Mouse (Mus musculus): Measurements from ENCODE around the gene Tcp10c. TPM values are rescaled to one million over a fixed set of nuclear protein-coding genes. Genes with fewer than 3 reads are reported as not detected.
"Not testable (repeated sequence)": the region's sequence is repeated elsewhere in the genome, so short reads cannot be mapped to it uniquely, and the experiment has no call there.

The Tcp10c gene
- polyA plus RNA-seq, 1 experiment from 2014 or later: not detected

DNA sequence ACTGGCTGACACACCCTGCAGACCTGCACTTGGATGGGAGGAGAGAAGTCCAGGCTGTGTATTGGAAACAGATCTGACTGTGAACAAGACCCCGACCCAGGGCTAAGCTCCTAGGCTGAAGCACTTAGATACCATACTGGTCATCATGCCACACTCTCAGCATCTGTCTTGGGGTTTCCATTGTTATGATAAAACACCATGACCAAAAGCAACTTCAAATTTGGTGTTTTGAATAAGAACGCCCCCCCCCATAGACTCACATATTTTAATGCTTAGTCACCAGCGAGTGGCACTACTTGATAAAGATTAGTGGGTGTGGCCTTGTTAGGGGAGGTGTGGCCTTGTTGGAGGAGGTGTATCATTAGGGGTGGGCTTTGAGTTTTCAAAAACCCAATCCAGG lies 51.7 kb downstream of the Tcp10c start:
- 78% methylated on average over 3 of the region's 3 CpGs for WGBS
- H3K27ac ChIP-seq (ENCODE audit: low read depth, low read length); H3K9me3 ChIP-seq (replicated peaks; ENCODE audit: control insufficient read depth, low read length); H3K4me3 ChIP-seq (ENCODE audit: low read depth, low read length); H3K9ac ChIP-seq (ENCODE audit: low read length); H3K4me2 ChIP-seq (ENCODE audit: low read length); H3K27me3 ChIP-seq (replicated peaks; ENCODE audit: control insufficient read depth, insufficient read depth, low read length); H3K36me3 ChIP-seq (ENCODE audit: control insufficient read depth, insufficient read depth, low read length); H3K4me1 ChIP-seq (ENCODE audit: control insufficient read depth, insufficient read depth, low read length); DNase-seq (ENCODE audit: low spot score); ATAC-seq: not testable (repeated sequence)

DNA sequence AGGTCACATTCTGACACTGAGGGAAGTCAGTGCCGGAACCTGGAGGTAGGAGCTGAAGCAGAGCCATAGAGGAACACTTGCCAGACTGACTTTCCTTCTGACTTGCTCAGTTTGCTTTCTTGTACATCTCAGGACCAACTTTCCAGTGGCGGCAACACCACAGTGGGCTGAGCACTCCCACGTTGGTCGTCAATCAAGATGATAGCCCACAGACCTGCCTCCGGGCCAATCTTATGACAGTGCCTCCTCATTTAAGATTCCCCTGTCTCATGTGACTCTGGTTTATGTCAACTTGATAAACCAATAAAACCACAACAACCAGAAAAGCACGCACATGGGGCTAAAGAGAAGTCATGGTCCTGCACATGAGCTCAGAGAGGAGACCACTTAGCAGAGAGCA lies 52.3 kb downstream of the Tcp10c start:
- ATAC-seq; H3K9me3 ChIP-seq (replicated peaks; ENCODE audit: control insufficient read depth, low read length); H3K4me1 ChIP-seq (ENCODE audit: control insufficient read depth, insufficient read depth, low read length); H3K4me3 ChIP-seq (ENCODE audit: low read depth, low read length); H3K4me2 ChIP-seq (ENCODE audit: low read length); DNase-seq (ENCODE audit: low spot score); H3K27me3 ChIP-seq (replicated peaks; ENCODE audit: control insufficient read depth, insufficient read depth, low read length); H3K9ac ChIP-seq (ENCODE audit: low read length); H3K36me3 ChIP-seq (ENCODE audit: control insufficient read depth, insufficient read depth, low read length); H3K27ac ChIP-seq (ENCODE audit: low read depth, low read length): not testable (repeated sequence)
- 92% methylated on average over 5 of the region's 6 CpGs for WGBS

DNA sequence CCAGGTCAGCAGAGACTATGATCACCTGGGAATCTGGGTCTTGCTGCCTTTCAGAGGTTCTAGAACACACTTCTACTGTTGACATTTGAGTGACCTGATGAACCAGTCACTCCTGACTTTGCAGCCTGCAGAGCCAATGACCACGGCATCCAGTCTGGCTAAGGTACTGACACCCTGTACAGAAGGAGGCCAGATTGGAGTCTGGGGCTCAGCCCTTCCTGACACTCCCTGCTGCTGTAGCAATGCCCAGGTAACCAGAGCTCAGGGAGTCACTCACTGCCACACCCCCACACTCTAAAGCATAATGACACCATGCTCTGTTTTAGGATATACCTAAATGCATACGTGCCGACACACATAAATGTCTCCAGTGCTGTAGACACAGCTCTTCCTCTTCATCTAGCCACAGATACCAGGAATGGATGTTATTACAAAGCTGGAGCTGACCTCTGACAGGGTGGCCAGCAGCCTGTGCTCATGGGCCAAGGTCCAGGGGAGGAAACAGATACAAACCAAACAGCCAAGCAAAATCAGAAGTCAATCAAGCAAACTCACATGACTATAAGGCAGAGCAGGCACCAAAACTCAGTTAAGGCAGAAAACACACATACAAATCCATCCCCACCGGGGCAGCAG lies 53.4 kb downstream of the Tcp10c start:
- not testable (repeated sequence) for ATAC-seq; H3K36me3 ChIP-seq (ENCODE audit: control insufficient read depth, insufficient read depth, low read length); H3K4me2 ChIP-seq (ENCODE audit: low read length); H3K27ac ChIP-seq (ENCODE audit: low read depth, low read length); H3K27me3 ChIP-seq (replicated peaks; ENCODE audit: control insufficient read depth, insufficient read depth, low read length); H3K4me1 ChIP-seq (ENCODE audit: control insufficient read depth, insufficient read depth, low read length); H3K4me3 ChIP-seq (ENCODE audit: low read depth, low read length); DNase-seq (ENCODE audit: low spot score); H3K9ac ChIP-seq (ENCODE audit: low read length); H3K9me3 ChIP-seq (replicated peaks; ENCODE audit: control insufficient read depth, low read length)
- 96% methylated on average over 3 of the region's 4 CpGs for WGBS

DNA sequence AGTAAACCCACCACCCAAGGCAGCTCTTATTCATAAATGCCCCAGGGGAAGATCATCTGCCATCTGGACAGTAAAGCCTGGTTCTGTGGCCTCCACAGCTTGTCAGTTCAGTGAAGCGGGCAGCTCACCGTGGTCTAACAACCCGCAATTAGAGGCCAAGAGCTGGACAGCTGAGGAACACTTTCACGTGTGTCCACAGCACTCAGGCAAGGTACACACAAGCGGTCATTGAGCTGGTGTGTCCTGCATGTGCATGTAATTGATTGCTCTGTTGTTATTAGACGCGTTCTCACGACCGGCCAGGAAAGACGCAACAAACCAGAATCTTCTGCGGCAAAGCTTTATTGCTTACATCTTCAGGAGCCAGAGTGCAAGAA lies 53.9 kb downstream of the Tcp10c start:
- not testable (repeated sequence) for ATAC-seq; H3K4me2 ChIP-seq (ENCODE audit: low read length); H3K9ac ChIP-seq (ENCODE audit: low read length); H3K4me1 ChIP-seq (ENCODE audit: control insufficient read depth, insufficient read depth, low read length); H3K9me3 ChIP-seq (replicated peaks; ENCODE audit: control insufficient read depth, low read length); DNase-seq (ENCODE audit: low spot score); H3K27ac ChIP-seq (ENCODE audit: low read depth, low read length); H3K36me3 ChIP-seq (ENCODE audit: control insufficient read depth, insufficient read depth, low read length); H3K4me3 ChIP-seq (ENCODE audit: low read depth, low read length); H3K27me3 ChIP-seq (replicated peaks; ENCODE audit: control insufficient read depth, insufficient read depth, low read length)
- WGBS: 95% methylated on average over 10 of the region's 11 CpGs

DNA sequence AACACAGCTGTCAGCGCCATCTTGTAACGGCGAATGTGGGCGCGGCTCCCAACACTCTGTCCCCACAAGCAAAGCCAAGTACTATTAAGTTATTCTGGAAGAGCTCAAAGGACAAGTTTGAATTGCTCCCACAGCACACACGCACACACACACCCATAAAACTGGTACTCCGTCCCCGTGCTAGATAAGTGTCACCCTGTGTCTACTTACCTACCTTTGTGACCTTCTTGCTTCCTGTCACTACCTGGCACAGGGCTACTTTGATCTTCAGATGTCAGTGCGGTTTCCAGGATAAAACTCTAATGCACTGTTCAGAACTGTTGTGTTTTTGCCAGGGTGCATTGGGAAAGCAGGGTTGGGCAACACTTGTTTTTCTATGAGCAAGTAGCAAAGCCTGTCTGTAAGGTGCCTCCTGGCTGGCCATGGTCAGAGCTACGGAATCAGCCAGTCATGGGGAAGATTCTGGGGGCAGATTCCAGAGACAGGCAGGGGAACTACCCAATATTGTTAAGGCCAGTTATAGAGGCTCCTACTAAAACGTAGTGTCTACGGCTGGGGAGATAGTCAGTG lies 66.7 kb downstream of the Tcp10c start:
- not testable (repeated sequence) for H3K9ac ChIP-seq (ENCODE audit: low read length); H3K4me2 ChIP-seq (ENCODE audit: low read length); ATAC-seq; DNase-seq (ENCODE audit: low spot score); H3K36me3 ChIP-seq (ENCODE audit: control insufficient read depth, insufficient read depth, low read length); H3K27ac ChIP-seq (ENCODE audit: low read depth, low read length); H3K4me1 ChIP-seq (ENCODE audit: control insufficient read depth, insufficient read depth, low read length); H3K27me3 ChIP-seq (replicated peaks; ENCODE audit: control insufficient read depth, insufficient read depth, low read length); H3K4me3 ChIP-seq (ENCODE audit: low read depth, low read length); H3K9me3 ChIP-seq (replicated peaks; ENCODE audit: control insufficient read depth, low read length)
- WGBS: 94% methylated on average over 9 of the region's 12 CpGs

DNA sequence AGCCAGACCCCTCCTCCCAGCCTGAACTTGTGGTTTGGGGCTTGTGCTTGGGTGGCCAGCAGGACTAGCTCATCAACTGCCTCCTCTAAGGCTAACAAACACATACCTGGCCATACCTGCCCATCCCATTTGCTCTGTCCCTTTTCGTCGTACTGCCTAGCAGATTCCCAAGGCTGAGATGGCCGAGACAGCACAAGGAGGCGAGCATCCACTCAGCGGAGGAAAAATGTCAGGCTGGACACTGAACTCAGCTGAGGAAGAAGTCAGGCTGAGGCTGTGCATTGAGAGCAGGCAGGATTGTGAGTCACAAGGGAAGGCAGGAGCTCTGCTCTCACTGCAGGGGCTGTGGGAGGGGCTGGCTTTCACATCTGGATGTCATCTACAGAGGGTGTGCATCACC lies 68.3 kb downstream of the Tcp10c start:
- not testable (repeated sequence) for H3K4me1 ChIP-seq (ENCODE audit: control insufficient read depth, insufficient read depth, low read length); H3K4me2 ChIP-seq (ENCODE audit: low read length); DNase-seq (ENCODE audit: low spot score); H3K36me3 ChIP-seq (ENCODE audit: control insufficient read depth, insufficient read depth, low read length); H3K27ac ChIP-seq (ENCODE audit: low read depth, low read length); H3K4me3 ChIP-seq (ENCODE audit: low read depth, low read length); H3K9me3 ChIP-seq (replicated peaks; ENCODE audit: control insufficient read depth, low read length); H3K27me3 ChIP-seq (replicated peaks; ENCODE audit: control insufficient read depth, insufficient read depth, low read length); ATAC-seq; H3K9ac ChIP-seq (ENCODE audit: low read length)
- 90% methylated on average over 5 of the region's 5 CpGs for WGBS

DNA sequence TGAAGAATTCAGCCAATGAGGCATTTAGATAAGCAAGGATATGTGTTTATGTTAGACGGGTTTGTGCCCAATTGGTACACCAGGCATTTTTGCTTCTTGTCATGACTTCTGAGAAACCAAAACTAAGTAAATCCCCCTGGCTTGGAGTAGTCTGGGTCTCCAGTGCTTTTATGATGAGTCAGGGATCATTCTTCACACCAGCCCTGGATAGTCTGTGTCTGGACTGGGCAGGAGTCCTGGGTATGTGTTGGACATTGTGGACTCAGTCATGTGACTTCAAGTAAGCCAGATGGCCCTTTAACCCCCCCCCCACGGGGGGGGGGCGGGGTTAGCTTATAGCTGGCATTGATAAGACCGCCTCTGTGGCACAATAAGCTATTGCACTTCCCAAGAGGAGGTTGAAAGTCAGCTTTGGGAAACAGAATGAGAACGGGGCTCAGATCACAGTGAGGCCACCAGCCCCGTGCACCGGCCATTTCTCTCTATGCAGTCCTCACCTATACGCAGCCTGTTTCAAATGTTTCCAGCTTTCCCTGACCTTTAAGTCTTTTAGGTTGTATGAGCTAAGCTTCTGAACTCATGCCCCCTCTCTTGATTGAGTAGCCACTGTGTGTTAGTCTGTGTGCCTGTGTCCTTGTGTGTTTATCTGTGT lies 69.1 kb downstream of the Tcp10c start:
- not testable (repeated sequence) for H3K27ac ChIP-seq (ENCODE audit: low read depth, low read length)
- 65% methylated on average over 8 of the region's 8 CpGs for WGBS

DNA sequence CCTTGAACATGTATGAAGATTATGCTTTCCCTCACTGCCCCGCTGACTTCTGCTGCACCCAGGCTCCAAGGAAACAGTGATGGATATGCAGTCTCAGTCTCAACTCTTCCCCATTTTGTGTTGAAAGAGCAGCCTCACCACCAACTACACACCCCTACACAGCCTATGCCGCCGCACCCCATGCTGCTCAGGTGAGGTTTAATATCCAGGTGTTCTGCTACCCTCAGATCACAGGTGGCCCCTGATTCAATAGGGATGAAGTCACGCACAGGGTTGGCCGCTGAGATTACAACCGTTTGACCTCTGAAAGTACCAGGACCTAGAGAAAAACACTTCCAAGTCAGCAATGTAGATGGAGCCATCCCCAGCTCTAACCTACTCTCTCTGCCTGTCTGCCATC lies 69.9 kb downstream of the Tcp10c start:
- not testable (repeated sequence) for DNase-seq (ENCODE audit: low spot score); H3K9ac ChIP-seq (ENCODE audit: low read length); H3K27ac ChIP-seq (ENCODE audit: low read depth, low read length); H3K4me2 ChIP-seq (ENCODE audit: low read length); H3K4me3 ChIP-seq (ENCODE audit: low read depth, low read length); H3K9me3 ChIP-seq (replicated peaks; ENCODE audit: control insufficient read depth, low read length); H3K27me3 ChIP-seq (replicated peaks; ENCODE audit: control insufficient read depth, insufficient read depth, low read length); ATAC-seq; H3K4me1 ChIP-seq (ENCODE audit: control insufficient read depth, insufficient read depth, low read length); H3K36me3 ChIP-seq (ENCODE audit: control insufficient read depth, insufficient read depth, low read length)
- 90% methylated on average over 6 of the region's 6 CpGs for WGBS

More for the DNA sequence above, 69.1 kb downstream of the Tcp10c start:
- not testable (repeated sequence) for H3K4me3 ChIP-seq (ENCODE audit: low read depth, low read length); H3K4me1 ChIP-seq (ENCODE audit: control insufficient read depth, insufficient read depth, low read length); H3K36me3 ChIP-seq (ENCODE audit: control insufficient read depth, insufficient read depth, low read length); H3K9me3 ChIP-seq (replicated peaks; ENCODE audit: control insufficient read depth, low read length); H3K4me2 ChIP-seq (ENCODE audit: low read length); ATAC-seq; H3K27me3 ChIP-seq (replicated peaks; ENCODE audit: control insufficient read depth, insufficient read depth, low read length); H3K9ac ChIP-seq (ENCODE audit: low read length)
- DNase-seq (ENCODE audit: low spot score): peak; percentile 3

DNA sequence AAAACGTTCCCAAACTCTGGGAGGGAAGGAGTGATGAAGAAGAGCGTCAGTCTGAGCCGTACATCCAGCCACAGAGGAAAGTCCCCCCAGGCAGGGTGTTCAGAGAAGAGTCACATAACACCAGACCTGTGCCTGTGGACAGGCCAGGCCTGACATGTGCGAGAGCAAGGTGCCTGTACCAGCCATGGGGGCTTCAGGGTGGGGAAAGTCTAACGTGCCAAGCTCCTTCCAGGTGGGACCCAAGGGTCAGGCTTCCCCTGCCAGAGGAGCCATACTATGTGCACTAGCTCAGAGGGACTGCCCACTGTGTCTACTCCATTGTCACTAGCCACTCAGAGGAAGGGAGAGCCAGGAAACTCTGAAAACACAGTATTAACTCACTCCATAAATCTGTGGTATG lies 71.3 kb downstream of the Tcp10c start:
- not testable (repeated sequence) for H3K9ac ChIP-seq (ENCODE audit: low read length); H3K4me1 ChIP-seq (ENCODE audit: control insufficient read depth, insufficient read depth, low read length); H3K27ac ChIP-seq (ENCODE audit: low read depth, low read length); DNase-seq (ENCODE audit: low spot score); H3K36me3 ChIP-seq (ENCODE audit: control insufficient read depth, insufficient read depth, low read length); H3K9me3 ChIP-seq (replicated peaks; ENCODE audit: control insufficient read depth, low read length); H3K4me3 ChIP-seq (ENCODE audit: low read depth, low read length); H3K4me2 ChIP-seq (ENCODE audit: low read length); H3K27me3 ChIP-seq (replicated peaks; ENCODE audit: control insufficient read depth, insufficient read depth, low read length)
- ATAC-seq: peak; percentile 37; the same call in 1 of the 2 replicates
- 79% methylated on average over 2 of the region's 5 CpGs for WGBS

Measured in forebrain, embryonic 14.5 days (tissue).